In the genomic region with DNA sequence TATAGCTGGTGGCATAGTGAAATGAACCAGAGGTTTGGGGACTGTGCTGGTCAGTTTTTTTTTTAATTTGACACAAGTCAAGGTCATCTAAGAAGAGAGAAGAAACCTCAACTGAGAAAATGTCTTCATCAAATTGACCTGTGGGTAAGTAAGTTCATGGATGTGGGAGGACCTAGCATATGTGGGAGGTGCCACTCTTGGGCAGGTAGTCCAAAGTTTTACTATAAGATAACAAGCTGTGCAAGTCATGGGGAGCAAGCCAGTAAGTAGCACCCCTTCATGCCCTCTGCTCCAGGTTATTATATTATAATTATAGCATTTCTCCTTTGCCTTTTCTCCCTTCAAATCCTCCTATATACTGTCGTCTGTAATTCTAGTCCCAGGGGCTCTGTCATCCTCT, we compare ENCODE assay signal across 21 mouse cellular contexts. TPM values are rescaled to one million over a fixed set of nuclear protein-coding genes. Genes with fewer than 3 reads are reported as not detected.
A peak's percentile ranks its signal among the peaks of the same experiment; 100 is the strongest.
DNase-seq lines count a peak whose midpoint lies in the region; ATAC-seq lines count a peak whose summit lies in the region.
"Had no signal": no experiment of that assay in that cellular context is flagged by ENCODE, and none has a peak within 500 bp of the region (broad histone marks: within the 10 kb centered on the region; RNA-seq: fewer than 3 reads in every experiment).

No protein-coding gene starts in this region.

- peak; percentile 17 for DNase-seq in heart, adult 11 months
- DNase-seq in heart, postnatal 14 days: no peak
- no peak for DNase-seq in liver, embryonic 11.5 days (ENCODE audit: low spot score)
- no peak for DNase-seq in spleen, postnatal 36 days (ENCODE audit: low spot score in 2 of 2)
- DNase-seq: adrenal gland, adult 2 months; adrenal gland, adult 8-10 months; adrenal gland, postnatal 10 days; adrenal gland, postnatal 14 days; adrenal gland, postnatal 25 days; adrenal gland, postnatal 36 days; B cell, adult 2 months; cerebellum, adult 11 months; cerebellum, adult 11-12 months; cerebellum, adult 18-20 months had no signal

- no peaks in the 10 kb centered on the region for H3K27me3 ChIP-seq in liver, embryonic 12.5 days (replicated peaks)
- H3K27me3 ChIP-seq in liver, embryonic 11.5 days (replicated peaks; ENCODE audit: control insufficient read depth, insufficient read depth, low read length): no peaks in the 10 kb centered on the region
- H3K27me3 ChIP-seq: CH12.LX had no signal

- 61% methylated on average over 1 of the region's 1 CpGs for WGBS in liver, embryonic 12.5 days (ENCODE audit: insufficient replicate concordance)
- 60% methylated on average over 1 of the region's 1 CpGs for WGBS in liver, embryonic 11.5 days

- ATAC-seq in liver, embryonic 12.5 days: 0 out of 2 replicates have a peak, but pooled peaks have one; percentile 55
- ATAC-seq in liver, embryonic 11.5 days (replicated peaks; ENCODE audit: low FRiP score): no peak
- peak; percentile 68; the same call in 1 of the 2 replicates for ATAC-seq in erythroid progenitor cell, adult 5-6 weeks (replicated peaks; ENCODE audit: low FRiP score, poor library complexity, severe bottlenecking)
- ATAC-seq: activated CD4-positive, CD25-positive, alpha-beta regulatory T cell, adult 4 months; CD4-positive, CD25-positive, alpha-beta regulatory T cell, adult 4 months; Patski had no signal

- no peak overlapping the region for H3K4me3 ChIP-seq in liver, embryonic 12.5 days
- no peak overlapping the region for H3K4me3 ChIP-seq in liver, embryonic 11.5 days (ENCODE audit: low read depth, low read length)

- no peaks in the 10 kb centered on the region for H3K9me3 ChIP-seq in liver, embryonic 12.5 days (replicated peaks)
- H3K9me3 ChIP-seq in liver, embryonic 11.5 days (ENCODE audit: control insufficient read depth, low read length): no peaks in the 10 kb centered on the region
- H3K9me3 ChIP-seq: G1E had no signal

- peaks cover 5% of the 10 kb centered on the region; the same call in 1 of the 2 replicates for H3K36me3 ChIP-seq in liver, embryonic 12.5 days
- H3K36me3 ChIP-seq in liver, embryonic 11.5 days (ENCODE audit: control insufficient read depth, insufficient read depth, low read length): no peaks in the 10 kb centered on the region

- intact Hi-C loops in heart, postnatal 14 days (cut with DNase I): loop anchor here (10.0 kb wide), 1 partner anchor 196 kb away; no protein-coding TSS in a partner anchor

- peaks cover 29% of the 10 kb centered on the region for H3K4me1 ChIP-seq in liver, embryonic 12.5 days
- peaks cover 3% of the 10 kb centered on the region for H3K4me1 ChIP-seq in liver, embryonic 11.5 days (replicated peaks; ENCODE audit: control insufficient read depth, insufficient read depth, low read length)

- H3K27ac ChIP-seq in liver, embryonic 12.5 days: no peak overlapping the region
- no peak overlapping the region for H3K27ac ChIP-seq in liver, embryonic 11.5 days (ENCODE audit: low read depth, low read length)

- H3K9ac ChIP-seq in liver, embryonic 12.5 days: no peak overlapping the region
- H3K9ac ChIP-seq in liver, embryonic 11.5 days (ENCODE audit: low read depth, low read length): no peak overlapping the region

- no peak overlapping the region for H3K4me2 ChIP-seq in liver, embryonic 12.5 days
- H3K4me2 ChIP-seq in liver, embryonic 11.5 days: no peak overlapping the region

RNA-seq across cellular contexts. Expression of a gene that starts 8.1 kb away (rescaled TPM):
- 10 to 100 TPM; 42.4 to 43.0 TPM for total RNA-seq in heart, postnatal 14 days (2021)
- polyA plus RNA-seq in liver, embryonic 12.5 days (2016; fragmentation: Nextera tagmentation; extraction: Ambion mirVana): 27.1 and 27.9 TPM in 2 replicates
- 53.0 and 56.7 TPM in 2 replicates for polyA plus RNA-seq in liver, embryonic 11.5 days (2014; fragmentation: Nextera tagmentation; extraction: Ambion mirVana)
- total RNA-seq in erythroid progenitor cell, adult 5-6 weeks (2015; ENCODE audit: low replicate concordance): 17.2 and 20.2 TPM in 2 replicates
- total RNA-seq in erythroid progenitor cell, adult 5-6 weeks (2017; ENCODE audit: low replicate concordance): 8.3 and 9.4 TPM in 2 replicates
